Mouse (Mus musculus) ES-E14 (cell line): ENCODE measurements around the gene Nfkbib.

Experiments
- ZC3H11A ChIP-seq: IDR thresholded peaks from 2 replicates; pipeline ENCODE4 v1.6.1; 2012; ENCODE audit warnings: low read depth, mild to moderate bottlenecking, inconsistent platforms, low read length, borderline replicate concordance
- ZNF384 ChIP-seq: IDR thresholded peaks from 2 replicates; pipeline ENCODE4 v1.6.1; 2012; ENCODE audit warnings: low read depth, low read length, inconsistent platforms

GRCm38 (mm10) chr7:28816920-28817319 lies 49.6 kb upstream of the Nfkbib start:
- TF ChIP-seq ZC3H11A: no peak
- TF ChIP-seq ZNF384: no peak
